Mouse (Mus musculus) liver, postnatal 0 days (tissue): ENCODE results near the gene Kcnab2.

Source experiments
- CTCF ChIP-seq: sonication (generic); IDR thresholded peaks from 2 replicates; pipeline ENCODE4 v1.5.1; 2016; ENCODE audit warnings: antibody characterized with exemption, low read depth
- EP300 ChIP-seq: IDR thresholded peaks from 2 replicates; pipeline ENCODE4 v1.6.1; 2016; ENCODE audit warnings: antibody characterized with exemption, low read depth, mild to moderate bottlenecking

GRCm38 (mm10) chr4:152424922-152425321 lies 52.7 kb downstream of the Kcnab2 start:
- TF ChIP-seq CTCF (peak; percentile 69), EP300 (no peak)
